Mouse (Mus musculus): ENCODE results near the gene Caml. TPM values are rescaled to one million over a fixed set of nuclear protein-coding genes. Genes with fewer than 3 reads are reported as not detected.
A peak's percentile ranks its signal among the peaks of the same experiment; 100 is the strongest.
"Not testable (repeated sequence)": the region's sequence is repeated elsewhere in the genome, so short reads cannot be mapped to it uniquely, and the experiment has no call there.

The Caml gene
- 59.7 and 64.7 TPM in 2 replicates for polyA plus RNA-seq (2015; fragmentation: Nextera tagmentation; extraction: Ambion mirVana)

- no peaks in the 10 kb centered on the region for H3K27me3 ChIP-seq
- H3K9me3 ChIP-seq (replicated peaks), result no peaks in the 10 kb centered on the region
- H3K36me3 ChIP-seq, result peaks cover 21% of the 10 kb centered on the region
- peak within 1 kb of the TSS; percentile 70 for H3K4me2 ChIP-seq (replicated peaks)
- H3K9ac ChIP-seq, result peak within 1 kb of the TSS; percentile 83
- ATAC-seq (ENCODE audit: insufficient number of reproducible peaks, low FRiP score, low TSS enrichment, low read depth), result peak; percentile 97
- peak within 1 kb of the TSS; percentile 94 for H3K27ac ChIP-seq (replicated peaks)
- peaks cover 22% of the 10 kb centered on the region for H3K4me1 ChIP-seq
- WGBS, result under 1% methylated on average over 59 of the region's 59 CpGs
- H3K4me3 ChIP-seq (replicated peaks), result peak within 1 kb of the TSS; percentile 92
These were observed at the start of gene Caml for GRCm38 (mm10) chr13:55622649-55623541. Gene Caml (plus strand): TSS chr13:55623005.

- H3K4me2 ChIP-seq (replicated peaks), result no peak within 1 kb of the TSS
- H3K9me3 ChIP-seq (replicated peaks), result no peaks in the 10 kb centered on the region
- no peak within 1 kb of the TSS for H3K9ac ChIP-seq
- H3K27ac ChIP-seq (replicated peaks), result no peak within 1 kb of the TSS
- no peaks in the 10 kb centered on the region for H3K36me3 ChIP-seq
- H3K27me3 ChIP-seq, result no peaks in the 10 kb centered on the region
- peaks cover 18% of the 10 kb centered on the region for H3K4me1 ChIP-seq
- 95% methylated on average over 2 of the region's 2 CpGs for WGBS
- no peak within 1 kb of the TSS for H3K4me3 ChIP-seq (replicated peaks)
- ATAC-seq (ENCODE audit: insufficient number of reproducible peaks, low FRiP score, low TSS enrichment, low read depth), result no peak
These were observed 49.4 kb upstream of the Caml start, which contains the start of gene Tmed9 for GRCm38 (mm10) chr13:55573432-55573831. Gene Tmed9 (plus strand): TSS chr13:55573732.

GRCm38 (mm10) chr13:55574321-55574720 lies 48.5 kb upstream of the Caml start:
- H3K27me3 ChIP-seq, result no peaks in the 10 kb centered on the region
- ATAC-seq (ENCODE audit: insufficient number of reproducible peaks, low FRiP score, low TSS enrichment, low read depth), result no peak
- peaks cover 13% of the 10 kb centered on the region for H3K4me1 ChIP-seq
- no peak overlapping the region for H3K4me2 ChIP-seq (replicated peaks)
- H3K27ac ChIP-seq (replicated peaks), result no peak overlapping the region
- no peak overlapping the region for H3K9ac ChIP-seq
- H3K36me3 ChIP-seq, result no peaks in the 10 kb centered on the region
- H3K4me3 ChIP-seq (replicated peaks), result no peak overlapping the region
- no peaks in the 10 kb centered on the region for H3K9me3 ChIP-seq (replicated peaks)
- 72% methylated on average over 5 of the region's 5 CpGs for WGBS

DNA sequence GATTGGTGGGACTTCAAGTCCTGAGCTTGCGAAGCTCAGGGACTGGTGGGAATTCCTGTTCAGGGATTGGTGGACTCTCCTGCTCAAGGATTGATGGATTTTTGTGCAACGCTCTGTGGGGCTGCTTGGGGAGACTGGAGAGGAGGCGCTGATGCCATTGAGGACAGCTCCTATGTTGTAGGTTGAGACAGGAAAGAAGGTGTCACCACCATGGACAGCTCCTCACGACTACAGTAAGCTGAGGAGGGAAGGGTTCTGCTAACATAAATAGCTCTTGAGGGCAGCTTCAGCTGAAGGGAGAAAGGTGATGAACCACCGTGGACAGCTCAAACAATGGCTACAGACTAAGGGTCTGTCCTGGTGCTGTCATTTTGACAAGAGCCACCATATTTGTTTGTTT lies 46.9 kb upstream of the Caml start:
- Histone ChIP-seq H3K27me3 (no peaks in the 10 kb centered on the region), H3K27ac (replicated peaks) (no peak overlapping the region), H3K4me3 (replicated peaks) (no peak overlapping the region), H3K4me1 (0 out of 2 replicates have a peak, but pooled peaks cover 4% of the 10 kb centered on the region), H3K4me2 (replicated peaks) (no peak overlapping the region), H3K9ac (no peak overlapping the region), H3K9me3 (replicated peaks) (no peaks in the 10 kb centered on the region), H3K36me3 (no peaks in the 10 kb centered on the region)
- ATAC-seq (ENCODE audit: insufficient number of reproducible peaks, low FRiP score, low TSS enrichment, low read depth), result no peak
- WGBS, result 55% methylated on average over 5 of the region's 5 CpGs

DNA sequence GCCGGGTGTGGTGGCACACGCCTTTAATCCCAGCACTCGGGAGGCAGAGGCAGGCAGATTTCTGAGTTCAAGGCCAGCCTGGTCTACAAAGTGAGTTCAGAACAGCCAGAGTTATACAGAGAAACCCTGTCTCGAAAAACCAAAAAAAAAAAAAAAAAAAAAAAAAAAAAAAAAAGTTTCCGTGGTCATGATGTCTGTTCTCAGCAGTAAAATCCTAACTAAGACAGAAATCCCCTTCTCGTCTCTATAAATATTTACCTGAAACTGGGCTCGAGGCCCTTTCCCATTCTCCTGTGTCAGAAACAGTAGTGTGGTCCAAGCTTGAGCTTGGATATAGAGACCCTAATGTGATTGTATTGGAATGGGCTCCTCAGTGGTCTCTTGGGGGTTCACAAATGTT lies 45.9 kb upstream of the Caml start:
- not testable (repeated sequence) for H3K4me2 ChIP-seq (replicated peaks); H3K36me3 ChIP-seq; H3K9me3 ChIP-seq (replicated peaks); H3K9ac ChIP-seq; ATAC-seq (ENCODE audit: insufficient number of reproducible peaks, low FRiP score, low TSS enrichment, low read depth); H3K4me3 ChIP-seq (replicated peaks); H3K4me1 ChIP-seq; H3K27ac ChIP-seq (replicated peaks); H3K27me3 ChIP-seq
- WGBS, result 89% methylated on average over 7 of the region's 7 CpGs

GRCm38 (mm10) chr13:55578086-55578485 lies 44.7 kb upstream of the Caml start:
- H3K4me2 ChIP-seq (replicated peaks), result no peak overlapping the region
- no peaks in the 10 kb centered on the region for H3K4me1 ChIP-seq
- WGBS, result 65% methylated on average over 4 of the region's 4 CpGs
- H3K9ac ChIP-seq, result no peak overlapping the region
- no peak overlapping the region for H3K27ac ChIP-seq (replicated peaks)
- no peaks in the 10 kb centered on the region for H3K36me3 ChIP-seq
- no peak overlapping the region for H3K4me3 ChIP-seq (replicated peaks)
- ATAC-seq (ENCODE audit: insufficient number of reproducible peaks, low FRiP score, low TSS enrichment, low read depth), result no peak
- H3K9me3 ChIP-seq (replicated peaks), result no peaks in the 10 kb centered on the region
- H3K27me3 ChIP-seq, result no peaks in the 10 kb centered on the region

- no peak overlapping the region for H3K4me2 ChIP-seq (replicated peaks)
- no peak for ATAC-seq (ENCODE audit: insufficient number of reproducible peaks, low FRiP score, low TSS enrichment, low read depth)
These were observed 30.8 kb upstream of the Caml start for GRCm38 (mm10) chr13:55591961-55592490.

GRCm38 (mm10) chr13:55592512-55593253 lies 30.1 kb upstream of the Caml start:
- H3K4me3 ChIP-seq (replicated peaks), result peak overlapping the region; percentile 82
- H3K4me1 ChIP-seq, result peaks cover 11% of the 10 kb centered on the region
- ATAC-seq (ENCODE audit: insufficient number of reproducible peaks, low FRiP score, low TSS enrichment, low read depth), result peak; percentile 99
- H3K27me3 ChIP-seq, result no peaks in the 10 kb centered on the region
- H3K27ac ChIP-seq (replicated peaks), result peak overlapping the region; percentile 56
- peak overlapping the region; percentile 72 for H3K9ac ChIP-seq
- H3K4me2 ChIP-seq (replicated peaks), result peak overlapping the region; percentile 57
- H3K36me3 ChIP-seq, result peaks cover 33% of the 10 kb centered on the region
- WGBS, result 4% methylated on average over 29 of the region's 29 CpGs
- no peaks in the 10 kb centered on the region for H3K9me3 ChIP-seq (replicated peaks)

More at GRCm38 (mm10) chr13:55591961-55592490, 30.8 kb upstream of the Caml start:
- Histone ChIP-seq H3K9ac (no peak overlapping the region), H3K4me1 (peaks cover 11% of the 10 kb centered on the region), H3K4me3 (replicated peaks) (no peak overlapping the region), H3K36me3 (peaks cover 28% of the 10 kb centered on the region), H3K27ac (replicated peaks) (no peak overlapping the region), H3K9me3 (replicated peaks) (no peaks in the 10 kb centered on the region), H3K27me3 (no peaks in the 10 kb centered on the region)
- WGBS, result 67% methylated on average over 4 of the region's 4 CpGs

- H3K9me3 ChIP-seq (replicated peaks), result no peaks in the 10 kb centered on the region
- peak; percentile 35; the same call in 1 of the 2 replicates for ATAC-seq (ENCODE audit: insufficient number of reproducible peaks, low FRiP score, low TSS enrichment, low read depth)
- peak overlapping the region; percentile 56; the same call in 1 of the 2 replicates for H3K27ac ChIP-seq (replicated peaks)
- H3K27me3 ChIP-seq, result no peaks in the 10 kb centered on the region
- H3K4me2 ChIP-seq (replicated peaks), result peak overlapping the region; percentile 57
- H3K9ac ChIP-seq, result peak overlapping the region; percentile 72
- H3K4me3 ChIP-seq (replicated peaks), result peak overlapping the region; percentile 82
- H3K4me1 ChIP-seq, result peaks cover 11% of the 10 kb centered on the region
- 1% methylated on average over 31 of the region's 31 CpGs for WGBS
- H3K36me3 ChIP-seq, result peaks cover 40% of the 10 kb centered on the region
These were observed 29.5 kb upstream of the Caml start for GRCm38 (mm10) chr13:55593254-55593747.

DNA sequence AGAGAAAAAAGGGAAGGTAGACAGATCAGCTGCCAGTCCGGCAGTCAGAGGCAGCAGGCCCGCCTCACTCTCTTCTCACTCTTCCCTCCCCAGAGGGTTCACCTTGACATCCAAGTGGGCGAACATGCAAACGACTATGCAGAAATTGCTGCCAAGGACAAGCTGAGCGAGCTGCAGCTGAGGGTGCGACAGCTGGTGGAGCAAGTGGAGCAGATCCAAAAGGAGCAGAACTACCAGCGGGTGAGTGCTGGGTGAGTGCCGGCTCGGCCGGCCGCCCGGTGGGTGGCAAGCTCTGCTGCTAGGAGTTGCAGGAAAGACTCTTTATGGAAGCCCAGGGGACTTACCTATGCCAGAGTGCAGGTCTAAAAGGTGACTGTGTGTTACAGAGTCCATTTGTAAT lies 27.4 kb upstream of the Caml start:
- Histone ChIP-seq H3K27me3 (no peaks in the 10 kb centered on the region), H3K27ac (replicated peaks) (no peak overlapping the region), H3K4me3 (replicated peaks) (no peak overlapping the region), H3K4me2 (replicated peaks) (no peak overlapping the region), H3K9ac (no peak overlapping the region), H3K36me3 (peaks cover 42% of the 10 kb centered on the region), H3K9me3 (replicated peaks) (no peaks in the 10 kb centered on the region), H3K4me1 (peaks cover 16% of the 10 kb centered on the region)
- no peak for ATAC-seq (ENCODE audit: insufficient number of reproducible peaks, low FRiP score, low TSS enrichment, low read depth)
- WGBS, result 90% methylated on average over 12 of the region's 12 CpGs

DNA sequence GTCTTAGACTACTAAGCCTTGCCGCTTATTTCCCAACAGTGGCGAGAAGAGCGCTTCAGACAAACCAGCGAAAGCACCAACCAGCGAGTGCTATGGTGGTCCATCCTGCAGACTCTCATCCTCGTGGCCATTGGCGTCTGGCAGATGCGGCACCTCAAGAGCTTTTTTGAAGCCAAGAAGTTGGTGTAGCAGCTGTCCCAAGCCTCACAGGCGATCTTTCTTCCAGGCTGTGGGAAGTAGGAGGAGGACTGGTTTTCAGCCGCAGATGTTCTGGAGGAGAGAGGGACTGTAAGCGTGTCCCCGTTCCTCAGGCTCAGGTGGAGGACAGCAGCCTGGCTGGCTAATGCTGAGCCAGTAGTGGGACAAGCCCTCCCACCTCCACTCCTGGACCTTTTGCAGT lies 26.0 kb upstream of the Caml start:
- WGBS, result 92% methylated on average over 12 of the region's 12 CpGs
- no peak overlapping the region for H3K4me3 ChIP-seq (replicated peaks)
- H3K9me3 ChIP-seq (replicated peaks), result no peaks in the 10 kb centered on the region
- no peak overlapping the region for H3K9ac ChIP-seq
- no peak overlapping the region for H3K4me2 ChIP-seq (replicated peaks)
- H3K27me3 ChIP-seq, result no peaks in the 10 kb centered on the region
- H3K36me3 ChIP-seq, result peaks cover 42% of the 10 kb centered on the region
- ATAC-seq (ENCODE audit: insufficient number of reproducible peaks, low FRiP score, low TSS enrichment, low read depth), result no peak
- H3K4me1 ChIP-seq, result peaks cover 23% of the 10 kb centered on the region
- no peak overlapping the region for H3K27ac ChIP-seq (replicated peaks)

Data from embryonic facial prominence, embryonic 15.5 days (tissue).